Mouse (Mus musculus) thymus, adult 18-20 months (tissue): ENCODE data around the gene Spata25.
"Not testable (repeated sequence)": the region's sequence is repeated elsewhere in the genome, so short reads cannot be mapped to it uniquely, and the experiment has no call there.

Source experiments
- DNase-seq, 2 experiments: peaks; one replicate each; pipeline ENCODE4 v3.0.0; 2022; ENCODE audit warnings: mixed read lengths in 2 of 2

Spata25 gene

DNA sequence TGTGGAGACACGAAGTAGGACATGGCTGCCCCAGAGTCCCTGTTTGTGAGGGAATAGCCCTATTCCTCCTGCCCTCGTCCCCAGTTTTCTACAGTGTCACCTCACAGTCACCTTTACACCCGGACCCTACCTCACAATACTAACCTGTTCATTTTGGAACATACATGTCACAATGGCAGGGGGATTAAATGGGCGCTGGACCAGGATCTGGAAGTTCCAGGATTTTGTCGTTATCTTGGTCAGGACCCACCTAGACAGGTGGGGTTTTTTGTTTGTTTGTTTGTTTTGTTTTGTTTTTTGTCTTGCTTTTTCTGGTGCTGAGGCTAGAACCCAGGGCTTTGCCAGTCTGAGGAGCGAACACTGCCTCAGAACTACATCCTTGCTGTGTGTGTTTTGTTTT is at the start of gene Spata25:
TSS of gene Spata25 (minus strand) at position 101 of the 400 bp plus-strand sequence.
- DNase-seq: no peak

DNA sequence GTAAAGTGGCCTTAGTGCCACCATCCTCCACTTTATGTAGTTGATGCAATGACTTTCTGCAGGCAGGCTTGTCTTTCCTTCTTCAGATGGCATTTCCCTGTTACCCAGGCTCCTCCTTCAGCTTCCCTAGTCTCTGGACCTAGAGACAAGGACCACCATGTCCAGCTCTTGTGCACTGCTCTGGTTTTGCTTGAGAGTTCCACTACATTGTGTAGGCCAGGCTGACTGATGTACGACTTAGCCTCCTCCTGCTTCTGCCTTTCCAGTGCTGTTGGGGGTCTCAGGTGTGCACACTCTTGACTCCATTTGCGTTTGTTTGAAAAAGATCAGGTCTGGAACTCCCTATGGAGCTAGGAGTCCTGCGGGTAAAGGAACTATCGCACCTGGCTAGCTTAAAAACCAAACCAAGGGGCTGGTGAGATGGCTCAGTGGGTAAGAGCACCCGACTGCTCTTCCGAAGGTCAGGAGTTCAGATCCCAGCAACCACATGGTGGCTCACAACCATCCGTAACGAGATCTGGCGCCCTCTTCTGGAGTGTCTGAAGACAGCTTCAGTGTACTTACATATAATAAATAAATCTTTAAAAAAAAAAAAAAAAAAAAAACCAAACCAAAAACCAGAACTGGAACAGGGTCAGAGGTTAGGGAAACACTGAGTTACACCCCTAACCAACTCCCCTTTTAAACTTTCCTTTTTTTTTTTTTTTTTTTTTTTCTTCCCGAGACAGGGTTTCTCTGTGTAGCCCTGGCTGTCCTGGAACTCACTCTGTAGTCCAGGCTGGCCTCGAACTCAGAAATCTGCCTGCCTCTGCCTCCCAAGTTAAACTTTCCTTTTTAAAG is 49.3 kb upstream of the Spata25 start:
- not testable (repeated sequence) for DNase-seq

DNA sequence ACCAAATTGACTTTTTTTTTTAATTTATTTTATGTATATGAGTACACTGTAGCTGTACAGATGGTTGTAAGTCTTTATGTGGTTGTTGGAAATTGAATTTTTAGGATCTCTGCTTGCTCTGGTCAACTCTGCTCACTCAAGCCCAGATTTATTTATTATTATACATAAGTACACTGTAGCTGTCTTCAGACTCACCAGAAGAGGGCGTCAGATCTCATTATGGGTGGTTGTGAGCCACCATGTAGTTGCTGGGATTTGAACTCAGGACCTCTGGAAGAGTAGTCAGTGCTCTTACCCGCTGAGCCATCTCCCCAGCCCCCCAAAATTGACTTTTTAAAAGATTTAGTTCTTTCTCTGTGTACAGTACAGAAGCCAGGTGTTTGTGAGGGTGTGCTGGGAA is 47.3 kb upstream of the Spata25 start:
- not testable (repeated sequence) for DNase-seq

DNA sequence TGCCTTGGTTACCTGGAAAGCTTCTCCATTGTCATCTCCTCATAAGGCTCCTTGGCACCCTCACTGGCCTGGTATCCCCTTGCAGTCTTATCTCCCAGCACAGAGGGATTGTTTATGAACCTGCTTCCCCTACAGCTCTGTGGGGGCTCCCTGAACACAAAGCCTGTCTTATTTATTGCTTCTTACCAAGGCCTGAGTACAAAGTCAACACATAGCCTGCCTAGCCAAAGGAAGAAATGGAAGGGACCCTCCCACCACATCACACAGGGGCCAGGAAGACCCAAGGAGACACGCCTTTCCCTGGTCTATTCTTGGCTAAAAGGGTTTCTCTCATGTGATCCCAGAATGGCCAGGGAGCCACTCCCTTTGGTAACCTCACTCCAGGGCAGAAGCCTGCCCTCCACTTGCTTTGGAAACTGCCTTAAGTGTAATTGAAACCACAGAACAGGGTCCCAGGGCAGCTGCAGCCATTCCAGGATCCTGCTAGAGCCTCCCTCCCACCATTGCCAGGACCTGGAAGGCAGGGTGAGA is 46.0 kb upstream of the Spata25 start:
- DNase-seq: no peak

DNA sequence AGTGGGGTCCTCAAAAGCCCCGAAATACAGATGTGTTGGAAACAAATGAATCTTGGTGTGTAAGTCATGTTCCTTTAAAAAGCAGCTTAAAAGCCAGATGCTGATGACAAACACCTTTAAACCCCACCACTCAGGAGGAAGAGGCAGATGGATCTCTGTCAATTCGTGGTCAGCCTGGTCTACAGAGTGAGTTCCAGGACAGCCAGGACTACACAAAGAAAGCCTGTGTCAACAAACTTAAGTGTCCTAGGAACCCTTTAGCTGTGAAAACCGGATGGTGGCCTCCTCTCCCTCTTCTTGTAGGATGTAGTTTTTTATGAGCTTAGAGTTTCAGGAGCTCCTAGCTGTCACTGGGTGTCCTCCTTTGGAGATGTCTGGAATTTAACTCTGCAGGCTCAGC is 45.3 kb upstream of the Spata25 start:
- no peak for DNase-seq

DNA sequence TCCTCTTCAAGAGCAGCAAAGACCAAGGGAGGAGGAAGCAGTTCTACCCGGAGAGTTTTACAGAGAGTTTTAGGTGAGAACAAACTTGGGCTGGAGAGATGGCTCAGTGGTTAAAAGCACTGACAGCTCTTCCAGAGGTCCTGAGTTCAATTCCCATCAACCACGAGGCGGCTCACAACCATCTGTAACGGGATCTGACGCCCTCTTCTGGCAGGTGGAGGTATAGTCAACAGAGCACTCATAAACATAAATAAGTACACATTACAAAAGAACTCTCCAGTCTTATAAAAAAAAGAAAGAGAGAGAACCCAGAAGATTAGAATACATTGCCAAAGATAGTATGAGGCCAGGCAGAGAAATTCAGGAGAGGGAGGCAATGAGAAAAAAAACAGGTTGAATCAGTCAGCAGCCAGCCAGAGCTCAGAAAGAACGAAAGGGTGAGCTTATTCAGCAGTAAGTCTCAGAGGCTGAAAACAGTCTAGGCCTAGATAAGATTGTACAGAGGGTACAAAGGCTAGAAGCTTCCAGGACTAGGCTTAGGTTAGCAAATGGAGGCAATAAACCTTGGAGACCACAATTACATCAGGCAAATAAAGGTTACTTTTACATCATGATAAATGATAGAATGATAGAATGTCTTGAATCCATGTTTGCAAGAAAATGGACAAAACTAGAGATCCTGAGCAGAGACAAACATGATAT is 43.4 kb upstream of the Spata25 start:
- DNase-seq: no peak

DNA sequence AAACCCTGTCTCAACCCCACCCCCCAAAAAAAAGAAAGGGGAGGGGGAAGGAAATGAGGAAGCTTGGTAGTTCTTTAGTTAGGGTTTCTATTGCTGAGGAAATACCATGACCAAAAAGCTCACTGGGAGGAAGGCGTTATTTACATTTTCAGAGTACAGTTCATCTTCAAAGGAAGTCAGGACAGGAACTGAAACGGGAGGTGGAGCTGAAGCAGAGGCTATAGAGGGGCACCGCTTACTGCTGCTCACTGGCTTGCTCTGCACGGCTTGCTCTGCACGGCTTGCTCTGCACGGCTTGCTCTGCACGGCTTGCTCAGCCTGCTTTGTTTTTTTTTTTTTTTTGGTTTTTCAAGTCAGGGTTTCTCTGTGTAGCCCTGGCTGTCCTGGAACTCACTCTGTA is 40.2 kb upstream of the Spata25 start:
- DNase-seq: no peak

DNA sequence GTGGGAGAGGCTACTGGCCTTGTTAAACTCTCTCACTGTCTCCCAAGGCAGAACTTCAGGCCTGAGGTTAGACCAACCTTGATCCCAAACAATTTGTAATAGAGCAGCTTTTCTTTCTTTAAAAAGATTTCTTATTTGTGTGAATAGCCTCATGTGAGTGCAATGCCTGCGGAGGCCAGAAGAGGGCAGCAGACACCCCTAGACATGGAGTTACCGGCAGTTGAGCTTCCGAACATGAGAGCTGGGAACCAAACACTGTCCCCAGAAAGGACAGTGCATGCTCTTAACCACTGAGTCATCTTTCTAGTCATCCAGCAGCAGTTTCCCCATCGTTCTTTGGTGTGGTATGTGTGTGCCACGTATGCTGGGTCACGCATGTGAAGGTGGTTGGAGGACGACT is 39.2 kb upstream of the Spata25 start:
- DNase-seq: no peak

DNA sequence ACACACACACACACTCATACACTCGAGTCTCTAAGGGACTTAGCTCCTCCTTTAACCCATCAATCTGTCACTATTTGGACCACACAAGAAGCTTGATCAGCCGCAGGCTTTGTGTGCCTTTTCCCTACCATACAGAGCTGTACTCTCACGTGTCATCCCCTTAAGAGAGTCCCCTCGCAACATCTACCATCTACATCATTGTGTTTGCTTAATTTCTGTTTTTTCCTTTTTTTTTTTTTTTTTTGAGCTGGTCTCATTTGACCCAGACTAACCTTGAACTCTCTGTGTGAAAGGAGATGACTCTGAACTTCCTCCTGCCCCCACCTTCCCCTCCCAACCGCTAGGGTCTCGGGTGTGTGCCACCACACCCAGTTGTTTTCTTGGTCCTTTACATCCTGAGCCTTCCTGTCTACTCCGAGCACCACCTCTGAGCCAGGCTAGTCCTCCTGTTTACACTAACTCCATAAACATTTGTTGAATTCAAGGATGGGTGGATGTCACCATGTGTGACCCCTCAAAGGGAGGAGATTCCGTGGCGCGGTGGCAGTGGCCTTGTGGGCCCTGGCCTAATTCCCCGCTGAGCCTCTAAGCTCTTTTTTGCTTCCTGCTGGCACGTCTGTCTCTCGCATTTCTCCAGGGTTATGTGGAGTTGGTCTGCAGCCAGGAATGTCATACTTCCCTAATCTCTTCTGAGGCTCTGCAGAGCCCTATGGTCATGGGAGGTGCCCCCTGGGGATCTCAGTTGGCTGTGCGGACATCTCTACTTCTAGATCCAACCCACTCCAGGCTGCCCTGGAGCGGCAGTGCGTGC is 38.6 kb upstream of the Spata25 start:
- no peak for DNase-seq

DNA sequence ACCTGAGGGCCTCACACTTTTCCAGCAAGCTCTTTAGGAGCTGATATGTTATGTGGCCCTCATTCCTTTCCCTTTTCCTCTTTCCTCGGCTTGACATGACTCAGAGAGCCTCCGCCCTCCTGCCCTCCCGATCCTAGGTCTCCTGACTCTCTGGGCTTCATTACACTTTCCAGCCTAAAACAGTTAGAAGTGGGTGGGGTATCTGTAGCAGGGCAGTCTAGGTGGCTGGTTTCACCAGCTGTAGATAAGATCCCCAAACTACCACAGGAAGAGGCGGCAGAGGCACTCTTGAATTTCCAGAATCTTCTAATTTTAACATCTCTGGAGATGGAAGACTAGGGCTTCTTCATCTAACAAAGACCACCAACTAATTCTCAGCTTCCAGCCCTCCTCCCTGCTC is 36.3 kb upstream of the Spata25 start:
- no peak for DNase-seq

DNA sequence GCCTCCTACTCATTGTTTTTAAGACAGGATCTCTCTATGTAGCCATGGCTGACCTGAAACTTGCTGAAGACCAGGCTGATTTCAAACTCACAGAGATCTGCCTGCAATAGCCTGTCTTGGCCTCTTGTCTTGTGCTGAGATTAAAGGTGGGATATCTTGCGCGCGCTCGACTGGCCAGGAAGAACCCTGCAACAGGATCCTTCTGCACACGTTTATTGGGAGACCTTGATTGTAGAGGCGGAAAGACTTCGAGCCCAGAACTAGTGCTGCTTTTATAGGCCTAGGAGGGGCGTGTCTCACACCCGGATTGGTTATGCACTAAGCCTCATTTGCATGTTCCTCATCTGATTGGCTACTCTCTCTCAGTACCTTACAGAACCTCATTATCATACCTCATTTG is 35.1 kb upstream of the Spata25 start:
- DNase-seq: not testable (repeated sequence)

DNA sequence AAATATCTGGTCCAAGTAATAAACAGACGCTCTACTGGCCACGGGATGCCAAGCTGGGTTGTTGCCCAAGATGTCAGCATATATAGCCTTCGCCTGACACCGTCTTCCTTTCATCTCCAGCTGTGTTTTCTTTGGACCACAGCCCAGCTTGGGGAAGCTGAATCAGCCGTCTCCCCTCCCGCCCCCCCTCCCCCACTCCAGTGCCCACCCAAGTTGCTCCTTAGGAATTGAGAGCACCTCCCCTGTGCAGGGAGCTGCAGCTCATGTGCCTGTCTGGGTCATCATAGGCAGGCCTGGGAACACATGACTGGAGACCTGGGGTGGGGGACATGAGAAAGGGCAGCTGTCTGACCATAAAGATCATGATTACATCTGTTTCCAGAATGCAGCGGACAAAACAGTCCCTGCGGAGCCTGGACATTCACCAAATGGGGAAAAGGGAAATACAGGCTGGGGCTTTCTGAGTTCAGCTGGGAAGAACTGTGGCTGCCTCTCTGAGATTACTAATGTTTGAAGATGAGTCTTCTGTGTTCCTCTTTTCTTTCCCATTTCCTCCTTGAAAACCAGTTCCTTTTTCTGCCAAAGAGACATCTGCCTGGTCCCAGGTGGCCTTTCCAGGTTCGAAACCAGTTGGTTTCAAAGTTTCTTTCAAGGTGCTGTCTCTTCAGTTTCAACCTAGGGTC is 34.0 kb upstream of the Spata25 start:
- no peak for DNase-seq

DNA sequence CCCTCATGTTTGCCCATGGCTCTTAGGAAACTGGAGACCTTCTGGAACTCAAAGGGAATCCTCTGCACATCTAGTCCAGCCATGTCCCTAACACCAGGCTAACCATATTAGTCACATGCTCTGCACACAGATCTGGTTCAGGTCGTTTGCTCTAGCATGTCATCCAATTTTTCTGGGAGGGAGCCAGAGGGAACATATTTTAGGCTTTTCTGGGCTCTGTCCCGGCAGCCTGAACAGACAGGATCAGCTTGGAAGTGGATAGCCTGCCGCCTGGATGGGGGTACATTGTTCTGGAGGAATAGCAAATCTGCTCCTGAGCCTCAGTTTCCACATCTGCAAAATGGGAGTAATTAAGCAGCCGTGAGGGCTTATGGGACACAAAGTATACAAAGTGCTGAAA is 32.8 kb upstream of the Spata25 start:
- no peak for DNase-seq

DNA sequence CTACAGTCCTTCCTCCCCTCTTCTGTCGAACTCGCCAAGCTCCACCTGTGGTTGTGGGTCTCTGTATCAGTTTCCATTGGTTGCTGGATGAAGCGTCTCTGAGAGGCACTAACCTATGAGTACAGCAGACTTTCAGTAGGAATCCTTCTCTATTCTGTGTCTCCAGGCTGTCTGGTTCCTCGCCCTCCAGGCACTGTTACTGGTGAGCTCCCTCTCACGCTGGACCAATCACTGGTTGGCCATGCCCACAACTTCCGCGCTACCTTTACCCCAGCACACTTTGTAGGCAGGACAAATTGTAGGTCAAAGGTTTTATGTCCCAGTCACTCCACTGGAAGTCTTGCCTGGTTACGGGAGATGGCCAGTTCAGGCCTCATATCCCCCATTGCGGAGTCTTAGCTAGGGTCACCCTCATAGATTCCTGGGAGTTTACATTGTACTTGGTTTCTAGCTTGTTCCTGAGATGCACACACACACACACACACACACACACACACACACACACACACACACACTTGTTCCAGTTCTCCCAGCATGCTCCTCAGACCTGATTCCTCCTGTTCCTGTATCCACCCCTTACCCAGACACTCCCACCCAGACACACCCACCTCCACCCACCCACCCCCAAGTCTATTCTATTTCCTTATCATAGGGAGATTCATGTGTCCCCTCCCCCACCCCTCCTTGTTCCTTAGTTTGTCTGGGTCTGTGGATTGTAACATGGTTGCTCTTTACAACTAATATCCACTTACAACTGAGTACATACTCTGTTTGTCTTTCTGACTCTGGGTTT is 31.5 kb upstream of the Spata25 start:
- DNase-seq: no peak

DNA sequence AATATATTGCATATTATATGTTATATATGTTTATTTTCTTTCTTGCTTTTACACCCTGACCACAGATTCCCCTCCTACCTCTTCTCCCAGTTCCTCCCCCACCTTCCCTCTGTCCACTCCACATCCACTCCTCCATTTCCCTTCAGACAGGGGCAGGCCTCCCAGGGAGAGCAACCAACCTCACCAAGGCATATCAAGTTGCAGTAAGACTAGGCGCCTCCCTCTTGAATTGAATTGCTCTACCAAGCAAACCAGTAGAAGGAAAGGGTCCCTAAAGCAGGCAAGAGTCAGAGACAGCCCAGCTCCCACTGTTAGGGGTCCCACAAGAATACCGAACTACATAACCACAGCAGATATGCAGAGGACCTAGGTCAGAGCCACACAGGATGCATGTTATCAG is 30.8 kb upstream of the Spata25 start:
- DNase-seq: no peak

DNA sequence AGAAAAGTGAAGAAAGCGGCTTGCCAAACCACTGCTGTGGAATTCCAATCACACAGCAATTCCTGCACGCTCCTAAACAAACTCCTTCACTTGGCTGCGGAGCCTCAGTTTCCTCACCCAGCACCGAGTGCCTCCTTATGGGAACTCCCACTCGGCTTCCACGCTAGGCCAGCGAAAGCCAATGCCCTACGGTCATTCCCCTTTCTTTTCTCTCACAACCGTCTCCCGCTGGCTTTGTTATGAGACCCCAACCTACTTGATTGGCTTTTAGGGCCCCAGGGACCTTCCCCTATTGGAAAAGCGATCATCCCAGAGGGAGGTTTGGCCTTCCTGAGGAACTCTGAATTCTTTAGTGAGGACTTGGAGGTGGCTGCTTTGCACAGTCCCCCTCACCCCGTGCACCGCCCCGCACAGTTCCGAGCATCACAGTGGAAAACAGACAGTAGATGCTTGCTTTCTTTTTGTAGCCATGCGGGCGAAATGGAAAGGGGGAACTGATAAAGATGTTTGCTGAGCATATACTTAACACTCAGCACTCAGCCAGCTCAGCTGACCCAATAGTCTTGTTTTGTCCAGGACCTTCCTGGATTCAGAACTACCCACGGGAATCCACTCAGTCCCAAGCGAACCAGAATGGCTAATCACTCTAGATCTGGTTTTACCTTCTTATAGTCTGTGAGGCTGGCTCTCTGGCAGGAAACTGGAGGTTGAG is 29.7 kb upstream of the Spata25 start:
- DNase-seq: no peak

DNA sequence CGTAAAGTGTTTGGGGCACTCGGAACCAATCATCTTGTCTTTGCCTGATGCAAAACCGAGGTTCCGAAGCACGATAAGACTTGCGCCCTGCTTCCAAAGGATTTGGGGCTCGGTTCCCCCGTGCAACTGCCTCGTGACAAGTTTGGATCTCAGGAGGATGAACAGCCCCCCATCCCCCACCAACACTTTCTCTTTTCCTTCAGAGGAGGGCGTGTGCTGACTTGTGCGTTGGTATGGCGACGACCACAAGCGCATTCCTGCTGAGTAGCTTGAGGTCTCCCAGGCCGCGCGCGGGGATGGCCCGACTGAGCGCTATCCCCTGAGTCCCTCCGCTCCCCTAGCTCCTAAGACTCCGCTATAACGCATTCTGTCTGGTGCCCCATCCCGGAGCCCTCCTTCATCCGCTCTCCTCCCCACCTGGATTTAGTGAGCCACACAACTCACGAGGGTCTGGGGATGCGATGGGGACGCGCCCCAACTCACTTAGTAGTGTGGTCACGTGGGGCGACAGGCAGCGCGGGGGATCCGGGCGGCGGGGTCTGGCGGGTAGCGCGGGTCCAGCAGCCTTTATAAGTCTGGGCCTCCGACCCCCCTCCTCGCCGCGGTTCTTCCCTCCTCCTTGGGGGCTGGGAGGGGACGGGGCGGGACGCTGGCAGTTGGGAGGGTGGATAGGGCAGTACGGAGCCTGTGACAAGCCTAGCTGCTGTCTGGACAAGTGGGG is 28.9 kb upstream of the Spata25 start, which contains the start of gene Pltp:
TSS of gene Pltp (minus strand) at position 611 of the 721 bp plus-strand sequence.
- no peak for DNase-seq

DNA sequence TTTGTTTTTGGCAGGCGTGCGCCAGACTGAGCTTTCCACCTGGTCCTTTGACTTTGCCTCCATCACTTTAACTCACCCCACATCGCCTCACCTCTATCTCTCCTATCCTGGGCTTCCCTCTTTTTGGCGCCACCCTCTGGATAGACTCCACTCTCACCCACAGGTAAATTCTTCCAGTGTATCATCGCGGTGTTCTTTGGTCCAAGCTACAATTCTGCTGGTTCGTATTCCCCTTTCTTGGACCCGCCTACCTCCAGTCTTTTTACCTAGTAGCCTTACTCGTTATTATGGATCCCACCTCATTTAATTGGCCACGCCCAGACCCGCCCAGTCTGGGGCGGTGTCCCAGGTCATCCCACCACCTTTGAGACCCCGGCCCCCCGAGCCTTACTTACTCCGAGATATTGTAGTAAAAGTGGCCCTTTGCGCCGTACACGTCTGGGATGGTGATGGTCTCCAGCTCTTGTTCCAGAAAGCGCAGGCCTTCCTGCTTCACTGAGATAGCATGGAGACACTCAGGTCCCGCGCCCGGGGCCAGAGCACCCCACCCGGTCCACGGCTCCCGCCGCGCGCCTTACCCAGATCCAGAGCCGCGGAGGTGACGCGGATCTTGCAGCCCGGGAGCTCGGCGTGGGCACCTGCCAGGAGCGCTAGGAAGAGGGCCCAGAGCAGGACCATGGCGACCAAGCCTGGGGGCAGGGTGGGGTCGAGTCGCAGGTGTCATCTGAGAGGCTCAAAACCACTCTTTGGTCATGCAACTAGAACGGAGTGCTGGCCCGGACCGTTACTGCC is 28.2 kb upstream of the Spata25 start:
- no peak for DNase-seq

DNA sequence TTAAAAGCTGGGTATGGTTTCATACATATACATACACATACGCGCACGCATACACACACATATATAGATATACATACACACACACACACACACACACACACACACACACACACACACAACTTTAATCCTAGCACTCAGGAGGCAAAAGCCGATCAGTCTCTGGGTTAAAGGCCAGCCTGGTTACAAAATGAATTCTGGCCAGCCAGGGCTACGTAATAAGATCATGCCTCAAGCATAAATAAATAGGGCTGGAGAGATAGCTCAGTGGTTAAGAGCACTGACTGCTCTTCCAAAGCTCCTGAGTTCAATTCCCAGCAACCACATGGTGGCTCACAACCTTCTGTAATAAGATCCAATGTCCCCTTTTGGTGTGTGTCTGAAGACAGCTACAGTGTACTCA is 27.2 kb upstream of the Spata25 start:
- DNase-seq: not testable (repeated sequence)
